Mouse (Mus musculus): Measurements from ENCODE around the gene Myt1l. TPM values are rescaled to one million over a fixed set of nuclear protein-coding genes. Genes with fewer than 3 reads are reported as not detected.
A peak's percentile ranks its signal among the peaks of the same experiment; 100 is the strongest.

The Myt1l gene
- total RNA-seq, 4 experiments from 2014 or later, result 0.06 TPM; not detected in 3

GRCm38 (mm10) chr12:29897533-29898085 lies 369.4 kb downstream of the Myt1l start:
- DNase-seq (ENCODE audit: low spot score), result no peak

GRCm38 (mm10) chr12:29904101-29904874 lies 376.1 kb downstream of the Myt1l start:
- no peak for DNase-seq (ENCODE audit: low spot score)

GRCm38 (mm10) chr12:29907056-29907455 lies 378.9 kb downstream of the Myt1l start:
- DNase-seq (ENCODE audit: low spot score), result peak; percentile 79

GRCm38 (mm10) chr12:29916139-29916538 lies 388.0 kb downstream of the Myt1l start:
- DNase-seq (ENCODE audit: low spot score), result no peak

- DNase-seq (ENCODE audit: low spot score), result no peak
These were observed 388.6 kb downstream of the Myt1l start for GRCm38 (mm10) chr12:29916807-29917206.

- DNase-seq (ENCODE audit: low spot score), result no peak
These were observed 392.1 kb downstream of the Myt1l start for GRCm38 (mm10) chr12:29920298-29920697.

GRCm38 (mm10) chr12:29921481-29921880 lies 393.3 kb downstream of the Myt1l start:
- DNase-seq (ENCODE audit: low spot score), result no peak

- DNase-seq (ENCODE audit: low spot score), result peak; percentile 70
These were observed 398.7 kb downstream of the Myt1l start for GRCm38 (mm10) chr12:29926896-29927295.

- DNase-seq (ENCODE audit: low spot score), result no peak
These were observed 402.4 kb downstream of the Myt1l start for GRCm38 (mm10) chr12:29930591-29930990.

- no peak for DNase-seq (ENCODE audit: low spot score)
These were observed 404.8 kb downstream of the Myt1l start for GRCm38 (mm10) chr12:29932951-29933350.

GRCm38 (mm10) chr12:29933501-29933900 lies 405.3 kb downstream of the Myt1l start:
- no peak for DNase-seq (ENCODE audit: low spot score)

- no peak for DNase-seq (ENCODE audit: low spot score)
These were observed 406.0 kb downstream of the Myt1l start for GRCm38 (mm10) chr12:29934120-29934581.

- no peak for DNase-seq (ENCODE audit: low spot score)
These were observed 409.1 kb downstream of the Myt1l start, which contains the start of gene Pxdn for GRCm38 (mm10) chr12:29937308-29937707. TSS of gene Pxdn (plus strand) at chr12:29937608.

GRCm38 (mm10) chr12:29937851-29938375 lies 409.7 kb downstream of the Myt1l start:
- DNase-seq (ENCODE audit: low spot score), result peak; percentile 53

GRCm38 (mm10) chr12:29938376-29939041 lies 410.3 kb downstream of the Myt1l start:
- DNase-seq (ENCODE audit: low spot score), result peak; percentile 75

- peak; percentile 72 for DNase-seq (ENCODE audit: low spot score)
These were observed 411.1 kb downstream of the Myt1l start for GRCm38 (mm10) chr12:29939261-29939671.

- DNase-seq (ENCODE audit: low spot score), result peak; percentile 59
These were observed 414.3 kb downstream of the Myt1l start for GRCm38 (mm10) chr12:29942435-29942834.

GRCm38 (mm10) chr12:29944650-29945049 lies 416.5 kb downstream of the Myt1l start:
- DNase-seq (ENCODE audit: low spot score), result no peak

- DNase-seq (ENCODE audit: low spot score), result no peak
These were observed 417.1 kb downstream of the Myt1l start for GRCm38 (mm10) chr12:29945182-29945743.

- peak; percentile 73 for DNase-seq (ENCODE audit: low spot score)
These were observed 422.9 kb downstream of the Myt1l start for GRCm38 (mm10) chr12:29951043-29951442.

- DNase-seq (ENCODE audit: low spot score), result no peak
These were observed 423.3 kb downstream of the Myt1l start for GRCm38 (mm10) chr12:29951485-29951884.

GRCm38 (mm10) chr12:29952102-29952501 lies 423.9 kb downstream of the Myt1l start:
- peak; percentile 59 for DNase-seq (ENCODE audit: low spot score)

Measured in heart, adult 8-10 months (tissue).